Mouse (Mus musculus): Measurements from ENCODE around the gene Snrpd2. TPM values are rescaled to one million over a fixed set of nuclear protein-coding genes. Genes with fewer than 3 reads are reported as not detected.
A peak's percentile ranks its signal among the peaks of the same experiment; 100 is the strongest.

Snrpd2 gene
- polyA plus RNA-seq, 1 experiment from 2014 or later, result 158 TPM

- Histone ChIP-seq H3K4me1 (replicated peaks; ENCODE audit: control insufficient read depth, insufficient read depth, low read length) (peaks cover 31% of the 10 kb centered on the region), H3K9me3 (ENCODE audit: control insufficient read depth, low read length) (no peaks in the 10 kb centered on the region), H3K9ac (ENCODE audit: low read depth, low read length) (no peak overlapping the region), H3K36me3 (ENCODE audit: control insufficient read depth, insufficient read depth, low read length) (no peaks in the 10 kb centered on the region), H3K27me3 (replicated peaks; ENCODE audit: control insufficient read depth, insufficient read depth, low read length) (peaks cover 46% of the 10 kb centered on the region), H3K4me2 (peak overlapping the region; percentile 45), H3K4me3 (ENCODE audit: low read depth, low read length) (peak overlapping the region; percentile 18; the same call in 1 of the 2 replicates), H3K27ac (ENCODE audit: low read depth, low read length) (no peak overlapping the region)
- DNase-seq (ENCODE audit: low spot score) (no peak), ATAC-seq (replicated peaks; ENCODE audit: low FRiP score) (no peak)
- WGBS, result 8% methylated on average over 21 of the region's 21 CpGs
These were observed 27.0 kb downstream of the Snrpd2 start for GRCm38 (mm10) chr7:19176516-19176947.

GRCm38 (mm10) chr7:19177216-19177615, 27.7 kb downstream of the Snrpd2 start:
- H3K4me3 ChIP-seq (ENCODE audit: low read depth, low read length), result no peak overlapping the region
- ATAC-seq (replicated peaks; ENCODE audit: low FRiP score) (no peak), DNase-seq (ENCODE audit: low spot score) (no peak)
- no peak overlapping the region for H3K27ac ChIP-seq (ENCODE audit: low read depth, low read length)
- no peak overlapping the region for H3K4me2 ChIP-seq
- no peak overlapping the region for H3K9ac ChIP-seq (ENCODE audit: low read depth, low read length)
- 66% methylated on average over 7 of the region's 7 CpGs for WGBS
- no peaks in the 10 kb centered on the region for H3K36me3 ChIP-seq (ENCODE audit: control insufficient read depth, insufficient read depth, low read length)
- peaks cover 33% of the 10 kb centered on the region for H3K4me1 ChIP-seq (replicated peaks; ENCODE audit: control insufficient read depth, insufficient read depth, low read length)
- peaks cover 46% of the 10 kb centered on the region for H3K27me3 ChIP-seq (replicated peaks; ENCODE audit: control insufficient read depth, insufficient read depth, low read length)
- H3K9me3 ChIP-seq (ENCODE audit: control insufficient read depth, low read length), result no peaks in the 10 kb centered on the region

- 12% methylated on average over 18 of the region's 18 CpGs for WGBS
These were observed 28.5 kb downstream of the Snrpd2 start for GRCm38 (mm10) chr7:19178035-19178434.

GRCm38 (mm10) chr7:19178443-19179092, 29.0 kb downstream of the Snrpd2 start:
- DNase-seq (ENCODE audit: low spot score) (peak; percentile 79), ATAC-seq (replicated peaks; ENCODE audit: low FRiP score) (no peak)
- Histone ChIP-seq H3K9me3 (ENCODE audit: control insufficient read depth, low read length) (no peaks in the 10 kb centered on the region), H3K36me3 (ENCODE audit: control insufficient read depth, insufficient read depth, low read length) (no peaks in the 10 kb centered on the region), H3K4me3 (ENCODE audit: low read depth, low read length) (peak overlapping the region; percentile 30; the same call in 1 of the 2 replicates), H3K4me2 (peak overlapping the region; percentile 56), H3K9ac (ENCODE audit: low read depth, low read length) (no peak overlapping the region), H3K4me1 (replicated peaks; ENCODE audit: control insufficient read depth, insufficient read depth, low read length) (peaks cover 30% of the 10 kb centered on the region), H3K27ac (ENCODE audit: low read depth, low read length) (no peak overlapping the region), H3K27me3 (replicated peaks; ENCODE audit: control insufficient read depth, insufficient read depth, low read length) (peaks cover 44% of the 10 kb centered on the region)
- WGBS, result 3% methylated on average over 27 of the region's 27 CpGs

More at GRCm38 (mm10) chr7:19178035-19178434, 28.5 kb downstream of the Snrpd2 start:
- peak overlapping the region; percentile 17; the same call in 1 of the 2 replicates for H3K4me3 ChIP-seq (ENCODE audit: low read depth, low read length)
- H3K27ac ChIP-seq (ENCODE audit: low read depth, low read length), result no peak overlapping the region
- H3K9ac ChIP-seq (ENCODE audit: low read depth, low read length), result no peak overlapping the region
- no peak for ATAC-seq (replicated peaks; ENCODE audit: low FRiP score)
- no peak for DNase-seq (ENCODE audit: low spot score)
- peaks cover 30% of the 10 kb centered on the region for H3K4me1 ChIP-seq (replicated peaks; ENCODE audit: control insufficient read depth, insufficient read depth, low read length)
- peak overlapping the region; percentile 56 for H3K4me2 ChIP-seq
- no peaks in the 10 kb centered on the region for H3K36me3 ChIP-seq (ENCODE audit: control insufficient read depth, insufficient read depth, low read length)
- H3K27me3 ChIP-seq (replicated peaks; ENCODE audit: control insufficient read depth, insufficient read depth, low read length), result peaks cover 46% of the 10 kb centered on the region
- no peaks in the 10 kb centered on the region for H3K9me3 ChIP-seq (ENCODE audit: control insufficient read depth, low read length)

- peak; percentile 34; the same call in 1 of the 2 replicates for ATAC-seq (replicated peaks; ENCODE audit: low FRiP score)
- no peak overlapping the region for H3K9ac ChIP-seq (ENCODE audit: low read depth, low read length)
- WGBS, result under 1% methylated on average over 31 of the region's 32 CpGs
These were observed 29.7 kb downstream of the Snrpd2 start for GRCm38 (mm10) chr7:19179173-19179572.

GRCm38 (mm10) chr7:19179936-19180335, 30.4 kb downstream of the Snrpd2 start:
- H3K9ac ChIP-seq (ENCODE audit: low read depth, low read length), result no peak overlapping the region
- no peak overlapping the region for H3K27ac ChIP-seq (ENCODE audit: low read depth, low read length)
- H3K4me2 ChIP-seq, result peak overlapping the region; percentile 56
- peaks cover 44% of the 10 kb centered on the region for H3K27me3 ChIP-seq (replicated peaks; ENCODE audit: control insufficient read depth, insufficient read depth, low read length)
- no peak for ATAC-seq (replicated peaks; ENCODE audit: low FRiP score)
- H3K36me3 ChIP-seq (ENCODE audit: control insufficient read depth, insufficient read depth, low read length), result 0 out of 2 replicates have a peak, but pooled peaks cover 2% of the 10 kb centered on the region
- no peaks in the 10 kb centered on the region for H3K9me3 ChIP-seq (ENCODE audit: control insufficient read depth, low read length)
- H3K4me1 ChIP-seq (replicated peaks; ENCODE audit: control insufficient read depth, insufficient read depth, low read length), result peaks cover 30% of the 10 kb centered on the region
- H3K4me3 ChIP-seq (ENCODE audit: low read depth, low read length), result peak overlapping the region; percentile 30; the same call in 1 of the 2 replicates
- no peak for DNase-seq (ENCODE audit: low spot score)
- 36% methylated on average over 6 of the region's 6 CpGs for WGBS

More at GRCm38 (mm10) chr7:19179173-19179572, 29.7 kb downstream of the Snrpd2 start:
- peaks cover 30% of the 10 kb centered on the region for H3K4me1 ChIP-seq (replicated peaks; ENCODE audit: control insufficient read depth, insufficient read depth, low read length)
- H3K4me3 ChIP-seq (ENCODE audit: low read depth, low read length), result peak overlapping the region; percentile 30
- H3K9me3 ChIP-seq (ENCODE audit: control insufficient read depth, low read length), result no peaks in the 10 kb centered on the region
- peak overlapping the region; percentile 56 for H3K4me2 ChIP-seq
- H3K27ac ChIP-seq (ENCODE audit: low read depth, low read length), result no peak overlapping the region
- no peaks in the 10 kb centered on the region for H3K36me3 ChIP-seq (ENCODE audit: control insufficient read depth, insufficient read depth, low read length)
- H3K27me3 ChIP-seq (replicated peaks; ENCODE audit: control insufficient read depth, insufficient read depth, low read length), result peaks cover 44% of the 10 kb centered on the region
- no peak for DNase-seq (ENCODE audit: low spot score)

GRCm38 (mm10) chr7:19180862-19181429, 31.4 kb downstream of the Snrpd2 start:
- Histone ChIP-seq H3K27ac (ENCODE audit: low read depth, low read length) (no peak overlapping the region), H3K4me1 (replicated peaks; ENCODE audit: control insufficient read depth, insufficient read depth, low read length) (peaks cover 30% of the 10 kb centered on the region), H3K9me3 (ENCODE audit: control insufficient read depth, low read length) (no peaks in the 10 kb centered on the region), H3K4me2 (peak overlapping the region; percentile 71), H3K27me3 (replicated peaks; ENCODE audit: control insufficient read depth, insufficient read depth, low read length) (peaks cover 36% of the 10 kb centered on the region), H3K9ac (ENCODE audit: low read depth, low read length) (peak overlapping the region; percentile 36), H3K36me3 (ENCODE audit: control insufficient read depth, insufficient read depth, low read length) (peaks cover 2% of the 10 kb centered on the region; the same call in 1 of the 2 replicates), H3K4me3 (ENCODE audit: low read depth, low read length) (peak overlapping the region; percentile 47)
- ATAC-seq (replicated peaks; ENCODE audit: low FRiP score) (peak; percentile 48), DNase-seq (ENCODE audit: low spot score) (peak; percentile 66)
- WGBS, result under 1% methylated on average over 25 of the region's 27 CpGs

GRCm38 (mm10) chr7:19184250-19184649, 34.7 kb downstream of the Snrpd2 start:
- DNase-seq (ENCODE audit: low spot score) (no peak), ATAC-seq (replicated peaks; ENCODE audit: low FRiP score) (no peak)
- Histone ChIP-seq H3K27me3 (replicated peaks; ENCODE audit: control insufficient read depth, insufficient read depth, low read length) (peaks cover 7% of the 10 kb centered on the region), H3K4me2 (no peak overlapping the region), H3K9me3 (ENCODE audit: control insufficient read depth, low read length) (no peaks in the 10 kb centered on the region), H3K4me1 (replicated peaks; ENCODE audit: control insufficient read depth, insufficient read depth, low read length) (peaks cover 15% of the 10 kb centered on the region), H3K36me3 (ENCODE audit: control insufficient read depth, insufficient read depth, low read length) (peaks cover 2% of the 10 kb centered on the region; the same call in 1 of the 2 replicates), H3K27ac (ENCODE audit: low read depth, low read length) (no peak overlapping the region), H3K9ac (ENCODE audit: low read depth, low read length) (no peak overlapping the region), H3K4me3 (ENCODE audit: low read depth, low read length) (no peak overlapping the region)
- WGBS, result 83% methylated on average over 2 of the region's 2 CpGs

Measured in liver, embryonic 11.5 days (tissue).